Mouse (Mus musculus) forebrain, embryonic 11.5 days (tissue): ENCODE results near the gene Sh3bp5. TPM values are rescaled to one million over a fixed set of nuclear protein-coding genes. Genes with fewer than 3 reads are reported as not detected.

ENCODE experiments used
- ATAC-seq: fragments of 200-750 bp; cut with Nextera tagmentation; replicated peaks from 2 replicates; pipeline ENCODE4 v1.8.0; 2017; ENCODE audit warnings: moderate TSS enrichment; ENCODE audit not compliant: low FRiP score
- DNase-seq: peaks from one replicate; pipeline ENCODE4 v3.0.0-alpha.2; 2017; ENCODE audit warnings: low spot score
- H3K27ac ChIP-seq: fragments of 300-500 bp; sonication (generic); 2 replicates; pipeline ENCODE4 v1.5.1; 2014; ENCODE audit warnings: low read depth, low read length
- H3K27me3 ChIP-seq: fragments of 300-500 bp; sonication (generic); 2 replicates; pipeline ENCODE4 v1.6.1; 2014; ENCODE audit warnings: mild to moderate bottlenecking, low read length, mixed read lengths; ENCODE audit not compliant: control insufficient read depth, insufficient read depth
- H3K36me3 ChIP-seq: fragments of 300-500 bp; sonication (generic); 2 replicates; pipeline ENCODE4 v1.6.1; 2014; ENCODE audit warnings: mild to moderate bottlenecking, low read length, moderate library complexity, mixed read lengths; ENCODE audit not compliant: control insufficient read depth, insufficient read depth
- H3K4me1 ChIP-seq: fragments of 300-500 bp; sonication (generic); replicated peaks from 2 replicates; pipeline ENCODE4 v1.6.1; 2014; ENCODE audit warnings: low read length, mixed read lengths; ENCODE audit not compliant: control insufficient read depth, insufficient read depth
- H3K4me2 ChIP-seq: fragments of 300-500 bp; sonication (generic); 2 replicates; pipeline ENCODE4 v1.6.1; 2014; ENCODE audit warnings: low read depth, mild to moderate bottlenecking, low read length, moderate library complexity, mixed read lengths; ENCODE audit not compliant: severe bottlenecking
- H3K4me3 ChIP-seq: fragments of 300-500 bp; sonication (generic); 2 replicates; pipeline ENCODE4 v1.5.1; 2014; ENCODE audit warnings: low read depth, low read length
- H3K9ac ChIP-seq: fragments of 300-500 bp; sonication (generic); 2 replicates; pipeline ENCODE4 v1.6.1; 2014; ENCODE audit warnings: low read length
- H3K9me3 ChIP-seq: fragments of 300-500 bp; sonication (generic); 2 replicates; pipeline ENCODE4 v1.6.1; 2016; ENCODE audit warnings: low read length, mixed read lengths; ENCODE audit not compliant: control insufficient read depth
- WGBS: fragments of 180-500 bp; shearing (Covaris S2); extraction: QIAGEN DNeasy Blood & Tissue Kit; methylation state at CpG from one replicate; pipeline ENCODE4 v1.1.7; 2014; 5-methylcytosine and 5-hydroxymethylcytosine counted together
- polyA plus RNA-seq: library from polyadenylated mRNA; unstranded; fragments of >200 nt; fragmentation: Nextera tagmentation; extraction: Ambion mirVana; gene quantifications from 2 replicates; pipeline ENCODE4 v1.2.1, GENCODE M21; 2014

Gene Sh3bp5
- polyA plus RNA-seq, 1 experiment from 2014 or later = 17.4 TPM

DNA sequence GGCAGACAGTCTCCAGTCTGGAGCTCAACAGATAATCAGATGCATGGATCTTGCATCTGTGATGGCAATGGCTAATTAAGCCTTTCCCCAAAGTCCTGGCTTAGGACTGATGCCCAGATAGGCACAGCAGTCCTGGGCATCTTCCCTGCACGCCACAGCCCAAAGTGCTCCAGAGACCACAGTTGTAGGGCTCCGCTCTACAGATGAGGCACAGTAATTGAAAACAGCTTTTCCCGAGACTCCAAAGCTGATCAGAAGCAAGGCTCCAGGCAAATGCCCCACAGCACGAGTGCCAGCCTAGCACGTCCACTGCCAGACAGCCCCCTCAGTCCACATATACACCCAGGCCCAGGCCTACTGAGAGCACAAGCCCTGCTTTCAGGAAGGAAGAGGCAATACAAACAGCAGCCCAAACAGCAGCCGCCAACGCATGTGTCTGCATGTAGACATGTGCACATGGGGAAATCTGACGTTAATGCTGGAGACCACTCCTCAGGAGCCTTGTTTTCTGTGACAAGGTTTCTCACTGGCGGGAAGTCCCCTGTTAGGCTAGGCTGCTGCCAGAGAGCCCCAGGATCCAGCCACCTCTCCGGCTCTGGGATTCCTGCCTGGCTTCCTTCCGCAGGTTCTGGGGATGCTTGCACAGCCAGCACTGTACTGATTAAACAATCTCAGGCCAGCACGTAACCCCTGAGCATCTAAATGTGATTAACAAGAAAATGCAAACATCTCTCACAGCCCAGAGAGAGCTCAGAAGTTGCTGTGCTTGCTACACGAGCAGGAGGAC lies 47.6 kb downstream of the Sh3bp5 start:
- Histone ChIP-seq H3K27ac (no peak overlapping the region), H3K4me2 (no peak overlapping the region), H3K4me1 (no peaks in the 10 kb centered on the region), H3K9me3 (no peaks in the 10 kb centered on the region), H3K9ac (no peak overlapping the region), H3K27me3 (no peaks in the 10 kb centered on the region), H3K4me3 (no peak overlapping the region), H3K36me3 (no peaks in the 10 kb centered on the region)
- ATAC-seq (no peak), DNase-seq (no peak)
- 77% methylated on average over 13 of the region's 13 CpGs for WGBS

DNA sequence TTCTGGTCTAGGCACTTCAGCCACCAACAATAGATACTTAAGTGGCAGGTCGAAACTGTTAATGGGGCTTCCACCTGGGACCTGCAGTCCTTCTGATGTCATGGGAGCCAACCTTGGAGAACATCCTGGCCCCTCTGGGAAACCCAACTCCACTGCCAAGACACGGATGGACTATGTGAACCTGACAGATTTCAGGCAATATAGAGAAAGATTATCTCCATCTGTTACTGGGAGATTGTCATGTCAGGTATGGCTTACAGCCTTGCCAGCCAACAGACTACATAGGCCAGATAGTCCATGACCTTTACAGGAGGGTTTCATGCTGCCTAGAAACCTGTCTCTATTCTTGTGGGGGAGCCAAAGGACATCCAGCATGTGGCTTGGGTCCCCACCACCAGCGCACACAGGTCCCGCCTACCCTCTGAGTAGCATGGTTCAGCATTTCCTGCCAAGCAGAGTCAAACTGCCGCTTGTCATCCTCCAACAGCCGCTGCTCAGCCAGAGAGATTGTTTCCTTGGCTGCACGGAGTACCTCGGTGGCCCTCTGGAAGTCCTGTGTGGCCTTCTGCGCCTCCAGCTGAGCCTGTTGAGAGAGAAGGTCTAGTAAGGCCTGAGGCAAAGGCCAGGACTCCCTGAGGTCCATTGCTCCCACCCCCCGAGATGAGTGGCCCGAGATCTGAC lies 48.4 kb downstream of the Sh3bp5 start:
- H3K4me1 ChIP-seq = no peaks in the 10 kb centered on the region
- H3K36me3 ChIP-seq = no peaks in the 10 kb centered on the region
- no peak overlapping the region for H3K9ac ChIP-seq
- ATAC-seq = no peak
- 83% methylated on average over 11 of the region's 11 CpGs for WGBS
- H3K9me3 ChIP-seq = no peaks in the 10 kb centered on the region
- DNase-seq = no peak
- H3K27ac ChIP-seq = no peak overlapping the region
- no peak overlapping the region for H3K4me2 ChIP-seq
- H3K4me3 ChIP-seq = no peak overlapping the region
- H3K27me3 ChIP-seq = no peaks in the 10 kb centered on the region

DNA sequence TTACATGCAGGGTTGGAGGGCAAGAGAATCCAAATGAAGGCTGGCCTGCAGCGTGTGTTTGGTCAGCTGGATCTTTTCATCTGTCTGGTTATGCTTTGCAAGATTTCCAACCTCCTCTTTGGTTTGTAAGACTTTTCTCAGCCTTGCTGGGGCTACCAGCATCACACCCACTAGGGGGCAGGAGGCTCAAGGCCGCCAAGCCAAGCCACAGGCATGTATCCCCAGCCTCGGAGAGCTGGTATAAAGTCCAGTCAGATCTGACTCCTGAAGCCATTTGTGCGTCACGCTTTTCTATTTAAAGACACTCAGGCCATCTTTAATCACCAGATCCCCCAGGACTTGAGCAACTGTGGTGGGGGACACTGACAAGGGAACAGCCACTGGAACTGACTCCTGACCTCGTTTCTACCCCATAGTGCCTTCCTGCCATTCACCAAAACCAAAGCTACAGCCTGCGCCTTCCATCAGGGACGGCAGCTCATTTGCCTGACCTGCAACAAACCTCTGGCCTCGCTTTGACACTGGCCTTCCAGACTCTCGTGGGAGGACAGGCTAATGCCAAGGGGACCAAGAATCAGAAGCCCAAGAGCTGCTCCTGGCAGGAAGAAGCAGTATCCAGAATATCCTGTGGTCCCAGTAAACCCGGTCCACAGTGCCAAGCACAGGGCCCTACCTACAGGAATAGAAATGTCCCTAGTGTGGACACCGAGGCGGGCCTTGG lies 49.7 kb downstream of the Sh3bp5 start:
- Histone ChIP-seq H3K9me3 (no peaks in the 10 kb centered on the region), H3K9ac (no peak overlapping the region), H3K36me3 (no peaks in the 10 kb centered on the region), H3K4me2 (no peak overlapping the region), H3K4me3 (no peak overlapping the region), H3K27me3 (no peaks in the 10 kb centered on the region), H3K27ac (no peak overlapping the region), H3K4me1 (no peaks in the 10 kb centered on the region)
- ATAC-seq (no peak), DNase-seq (peak; percentile 66)
- 59% methylated on average over 13 of the region's 13 CpGs for WGBS

DNA sequence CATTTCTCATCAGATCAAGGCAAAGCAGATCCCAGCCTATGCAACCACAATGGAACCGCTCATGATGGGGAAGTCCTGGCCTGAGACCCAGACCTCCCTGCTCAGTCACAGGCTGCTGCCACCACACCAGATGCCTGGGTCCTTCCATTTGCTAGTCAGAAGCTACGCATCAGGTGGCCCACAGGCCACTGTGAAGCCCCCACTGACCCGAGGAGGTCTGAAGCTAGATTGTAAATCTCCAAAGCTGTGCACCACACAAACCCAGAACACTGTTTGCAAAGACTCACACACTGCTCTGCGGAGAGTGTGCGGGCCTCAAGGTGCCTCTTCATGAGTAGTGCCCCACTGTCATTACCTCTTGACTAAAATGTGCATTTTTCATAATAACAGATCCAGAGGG lies 50.5 kb downstream of the Sh3bp5 start:
- Histone ChIP-seq H3K27me3 (no peaks in the 10 kb centered on the region), H3K27ac (no peak overlapping the region), H3K4me2 (no peak overlapping the region), H3K4me1 (no peaks in the 10 kb centered on the region), H3K9me3 (no peaks in the 10 kb centered on the region), H3K4me3 (no peak overlapping the region), H3K36me3 (no peaks in the 10 kb centered on the region), H3K9ac (no peak overlapping the region)
- 91% methylated on average over 5 of the region's 5 CpGs for WGBS
- ATAC-seq (no peak), DNase-seq (no peak)

DNA sequence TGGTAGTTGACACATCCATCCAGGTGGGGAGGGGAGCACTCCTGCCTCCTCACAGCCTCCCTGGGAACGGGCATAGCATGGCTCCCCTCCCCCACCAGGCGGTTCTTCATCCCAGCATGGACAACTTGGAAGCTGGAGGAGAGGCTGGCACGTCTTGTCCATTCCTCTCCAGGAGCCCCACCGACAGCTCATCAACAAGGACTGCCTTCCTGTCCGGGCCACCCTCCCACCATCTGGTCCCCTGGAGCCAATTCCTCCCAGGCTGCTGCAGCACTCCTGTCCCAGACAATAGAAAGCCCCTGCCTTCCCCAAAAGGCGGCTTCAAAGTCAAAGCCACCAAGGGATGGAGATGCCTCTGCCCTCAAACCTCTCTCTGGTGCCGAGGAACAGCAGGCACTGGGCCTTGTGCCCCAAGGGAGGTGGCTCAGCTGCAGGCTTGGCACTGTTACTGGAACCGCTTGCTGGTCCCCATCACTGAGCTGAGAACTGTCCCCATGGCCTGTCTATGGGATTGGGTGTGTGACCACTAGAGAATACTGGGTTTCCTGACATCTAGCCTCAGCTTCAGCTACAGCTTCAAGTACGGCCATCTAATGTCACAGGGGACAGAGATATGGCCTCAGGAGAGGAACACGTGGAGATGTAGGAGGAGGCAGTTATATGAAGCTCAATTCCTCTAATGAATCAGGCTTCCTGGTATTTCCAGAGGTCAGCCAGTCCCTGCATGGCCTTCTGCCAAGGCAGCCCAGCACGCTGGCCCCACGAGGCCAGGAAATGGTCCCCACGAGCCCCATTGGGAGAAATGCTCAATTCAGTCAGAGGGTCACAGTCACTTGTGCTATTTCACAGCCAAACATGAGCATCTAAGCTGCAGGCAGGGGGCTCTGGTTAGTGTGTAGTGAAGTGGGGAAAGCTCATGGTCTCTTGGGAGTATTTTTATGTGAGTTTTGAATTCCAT lies 51.2 kb downstream of the Sh3bp5 start:
- DNase-seq (no peak), ATAC-seq (no peak)
- Histone ChIP-seq H3K9ac (no peak overlapping the region), H3K27ac (no peak overlapping the region), H3K4me2 (no peak overlapping the region), H3K36me3 (no peaks in the 10 kb centered on the region), H3K9me3 (no peaks in the 10 kb centered on the region), H3K4me3 (no peak overlapping the region), H3K4me1 (no peaks in the 10 kb centered on the region), H3K27me3 (no peaks in the 10 kb centered on the region)
- 82% methylated on average over 13 of the region's 13 CpGs for WGBS

DNA sequence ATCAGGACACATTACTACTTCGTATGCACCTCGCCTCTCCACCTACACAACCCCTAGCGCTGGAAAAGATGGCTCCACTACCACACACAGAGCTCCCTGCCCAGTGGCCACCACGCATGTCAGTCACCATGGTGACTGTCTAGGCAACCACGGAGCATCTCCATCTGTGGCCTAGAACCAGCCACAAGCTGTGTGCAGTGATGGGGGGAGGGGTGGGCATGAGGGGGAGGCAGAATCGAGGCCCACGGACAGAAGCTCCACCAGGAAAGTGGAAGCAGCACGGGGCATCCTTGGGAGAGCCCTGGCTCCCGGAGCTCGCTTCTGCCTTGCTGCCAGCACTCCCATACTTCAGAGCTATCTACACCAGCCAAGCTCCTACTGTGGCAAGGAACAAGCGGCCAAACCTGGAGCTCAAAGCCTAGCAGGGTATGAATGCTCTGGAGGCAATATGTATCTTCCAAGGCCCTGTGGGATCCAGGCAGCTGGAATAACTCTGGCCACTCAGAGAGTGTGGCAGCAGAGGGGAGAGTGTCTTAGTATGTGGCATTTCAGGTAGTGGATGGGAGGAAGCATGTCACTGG lies 52.3 kb downstream of the Sh3bp5 start:
- Histone ChIP-seq H3K9ac (no peak overlapping the region), H3K27ac (no peak overlapping the region), H3K9me3 (no peaks in the 10 kb centered on the region), H3K27me3 (no peaks in the 10 kb centered on the region), H3K36me3 (no peaks in the 10 kb centered on the region), H3K4me3 (no peak overlapping the region), H3K4me2 (no peak overlapping the region), H3K4me1 (no peaks in the 10 kb centered on the region)
- DNase-seq = no peak
- 91% methylated on average over 11 of the region's 11 CpGs for WGBS
- ATAC-seq = no peak

DNA sequence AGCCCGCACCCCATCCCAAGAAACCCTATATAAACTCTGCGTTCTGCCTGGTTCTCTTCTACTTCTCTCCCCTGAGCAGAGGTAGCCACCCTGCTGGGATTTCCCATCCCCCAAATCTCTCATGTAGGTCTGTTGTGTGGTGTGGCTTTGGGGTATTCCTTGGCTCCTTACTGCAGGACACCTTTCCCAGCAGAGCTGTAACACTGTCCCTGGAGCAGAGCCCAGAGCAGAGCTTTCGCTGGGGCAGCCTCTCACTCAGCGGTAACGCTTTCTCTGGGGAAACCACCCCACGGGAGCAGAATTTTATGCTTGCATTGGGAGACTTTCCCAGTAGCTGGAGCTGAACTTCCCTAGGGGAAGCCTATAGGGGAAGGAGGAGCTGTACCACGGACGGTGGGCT lies 53.6 kb downstream of the Sh3bp5 start:
- WGBS = 84% methylated on average over 8 of the region's 8 CpGs
- H3K36me3 ChIP-seq = no peaks in the 10 kb centered on the region; the same call in 1 of the 2 replicates
- no peaks in the 10 kb centered on the region for H3K4me1 ChIP-seq
- H3K9me3 ChIP-seq = no peaks in the 10 kb centered on the region
- ATAC-seq = no peak
- H3K4me3 ChIP-seq = no peak overlapping the region
- H3K27me3 ChIP-seq = no peaks in the 10 kb centered on the region
- H3K9ac ChIP-seq = no peak overlapping the region
- H3K4me2 ChIP-seq = no peak overlapping the region
- no peak overlapping the region for H3K27ac ChIP-seq
- DNase-seq = no peak

DNA sequence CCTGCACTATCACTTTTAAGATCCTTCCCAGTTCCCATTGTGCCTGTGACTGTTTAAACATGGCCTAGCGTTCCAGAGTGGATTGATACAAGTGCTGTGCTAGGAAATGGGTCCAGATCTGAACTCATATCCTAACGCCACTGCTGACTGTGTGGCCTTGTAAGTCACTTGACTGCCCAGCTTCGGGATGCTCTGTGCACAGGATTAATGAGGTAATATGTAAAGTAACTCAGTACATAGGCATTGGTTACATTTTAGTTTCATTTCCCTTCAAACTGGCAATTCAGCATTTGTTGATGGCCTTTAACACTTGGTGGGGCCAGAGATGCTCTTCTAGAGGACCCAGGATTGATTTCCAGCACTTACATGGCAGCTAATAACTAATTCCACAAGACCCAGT lies 59.5 kb downstream of the Sh3bp5 start:
- peaks cover 4% of the 10 kb centered on the region; the same call in 1 of the 2 replicates for H3K36me3 ChIP-seq
- no peak for ATAC-seq

More for the DNA sequence above, 59.5 kb downstream of the Sh3bp5 start:
- H3K4me1 ChIP-seq = no peaks in the 10 kb centered on the region
- 92% methylated on average over 3 of the region's 3 CpGs for WGBS
- H3K27ac ChIP-seq = no peak overlapping the region
- no peak overlapping the region for H3K9ac ChIP-seq
- no peaks in the 10 kb centered on the region for H3K27me3 ChIP-seq
- no peak overlapping the region for H3K4me3 ChIP-seq
- no peak overlapping the region for H3K4me2 ChIP-seq
- DNase-seq = no peak
- no peaks in the 10 kb centered on the region for H3K9me3 ChIP-seq
